Mouse (Mus musculus) heart, embryonic 11.5 days (tissue): ENCODE results near the gene Rassf5. TPM values are rescaled to one million over a fixed set of nuclear protein-coding genes. Genes with fewer than 3 reads are reported as not detected.
A peak's percentile ranks its signal among the peaks of the same experiment; 100 is the strongest.

Experiments used
- ATAC-seq: fragments of 200-750 bp; cut with Nextera tagmentation; replicated peaks from 2 replicates; pipeline ENCODE4 v1.8.0; 2017; ENCODE audit warnings: moderate library complexity; ENCODE audit not compliant: insufficient number of reproducible peaks, low FRiP score, low TSS enrichment
- H3K27ac ChIP-seq: fragments of 300-500 bp; sonication (generic); 2 replicates; pipeline ENCODE4 v1.5.1; 2014; ENCODE audit warnings: mild to moderate bottlenecking, low read depth, low read length
- H3K27me3 ChIP-seq: fragments of 300-500 bp; sonication (generic); 2 replicates; pipeline ENCODE4 v1.6.1; 2014; ENCODE audit warnings: mild to moderate bottlenecking, low read length, mixed read lengths; ENCODE audit not compliant: control insufficient read depth, insufficient read depth
- H3K36me3 ChIP-seq: fragments of 300-500 bp; sonication (generic); 2 replicates; pipeline ENCODE4 v1.6.1; 2014; ENCODE audit warnings: mild to moderate bottlenecking, low read length, moderate library complexity, mixed read lengths; ENCODE audit not compliant: control insufficient read depth, insufficient read depth
- H3K4me1 ChIP-seq: fragments of 300-500 bp; sonication (generic); 2 replicates; pipeline ENCODE4 v1.6.1; 2014; ENCODE audit warnings: low read length; ENCODE audit not compliant: control insufficient read depth, insufficient read depth
- H3K4me2 ChIP-seq: fragments of 300-500 bp; sonication (generic); 2 replicates; pipeline ENCODE4 v1.6.1; 2014; ENCODE audit warnings: mild to moderate bottlenecking, moderate library complexity
- H3K4me3 ChIP-seq: fragments of 300-500 bp; sonication (generic); 2 replicates; pipeline ENCODE4 v1.5.1; 2014; ENCODE audit warnings: low read depth, low read length
- H3K9ac ChIP-seq: fragments of 300-500 bp; sonication (generic); 2 replicates; pipeline ENCODE4 v1.6.1; 2014; ENCODE audit warnings: mild to moderate bottlenecking, low read depth, low read length, moderate library complexity
- H3K9me3 ChIP-seq: fragments of 300-500 bp; sonication (generic); replicated peaks from 2 replicates; pipeline ENCODE4 v1.6.1; 2016; ENCODE audit warnings: low read length; ENCODE audit not compliant: control insufficient read depth
- WGBS: fragments of 180-500 bp; shearing (Covaris S2); extraction: QIAGEN DNeasy Blood & Tissue Kit; methylation state at CpG from one replicate; pipeline ENCODE4 v1.1.7; 2014; ENCODE audit not compliant: insufficient replicate concordance; 5-methylcytosine and 5-hydroxymethylcytosine counted together
- polyA plus RNA-seq: library from polyadenylated mRNA; unstranded; fragments of >200 nt; fragmentation: Nextera tagmentation; extraction: Ambion mirVana; gene quantifications from 2 replicates; pipeline ENCODE4 v1.2.1, GENCODE M21; 2014

Gene Rassf5
- polyA plus RNA-seq, 1 experiment from 2014 or later, result 38.1 TPM

DNA sequence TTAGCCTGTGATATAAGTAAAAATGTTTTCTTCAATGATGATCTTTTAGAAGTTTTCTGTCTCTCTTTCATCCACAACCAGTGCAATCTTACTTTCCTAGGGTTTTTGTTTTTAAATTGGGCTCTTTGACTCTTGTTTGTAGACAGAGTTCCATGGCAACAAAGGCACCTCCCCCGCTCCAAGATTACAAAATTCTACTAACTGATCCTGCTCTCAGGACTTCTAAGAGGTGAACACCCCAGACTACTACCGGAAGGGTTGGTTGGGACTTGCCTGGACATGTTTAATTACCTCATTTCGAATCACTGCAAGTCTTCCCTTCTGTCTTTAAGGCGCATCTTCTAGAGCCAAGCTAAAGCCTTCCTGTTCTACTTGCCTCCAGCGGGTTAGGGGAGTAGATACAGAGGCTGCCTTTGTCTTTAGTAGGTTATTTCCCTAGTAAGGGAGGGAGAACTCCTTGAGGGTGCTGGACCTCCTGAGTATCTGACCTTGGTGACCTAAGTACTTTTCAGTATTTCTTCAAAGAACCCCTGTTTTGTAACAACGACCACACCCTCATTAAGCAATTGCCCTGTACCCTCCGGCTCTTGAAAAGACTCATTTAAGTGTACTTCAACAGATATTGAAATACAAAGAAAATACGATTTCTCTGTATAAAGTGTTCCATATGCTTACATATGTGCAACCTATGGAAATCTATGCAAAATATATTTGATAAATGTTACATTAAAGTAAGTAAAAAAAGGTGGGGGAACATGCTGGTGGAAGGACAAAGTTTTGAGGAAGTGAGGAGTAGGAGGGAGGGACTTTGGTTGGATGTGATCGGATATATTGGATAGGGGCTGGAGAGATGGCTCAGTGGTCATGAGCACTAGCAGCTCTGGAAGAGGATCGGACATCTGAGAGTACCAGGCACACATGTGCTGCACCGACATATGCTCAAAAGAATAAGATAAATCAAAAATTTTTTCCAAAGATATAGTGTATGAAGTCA, 105.7 kb downstream of the Rassf5 start:
- ATAC-seq, result no peak
- no peaks in the 10 kb centered on the region for H3K36me3 ChIP-seq
- H3K27ac ChIP-seq, result 0 out of 2 replicates have a peak overlapping the region, but pooled peaks have one; percentile 86

DNA sequence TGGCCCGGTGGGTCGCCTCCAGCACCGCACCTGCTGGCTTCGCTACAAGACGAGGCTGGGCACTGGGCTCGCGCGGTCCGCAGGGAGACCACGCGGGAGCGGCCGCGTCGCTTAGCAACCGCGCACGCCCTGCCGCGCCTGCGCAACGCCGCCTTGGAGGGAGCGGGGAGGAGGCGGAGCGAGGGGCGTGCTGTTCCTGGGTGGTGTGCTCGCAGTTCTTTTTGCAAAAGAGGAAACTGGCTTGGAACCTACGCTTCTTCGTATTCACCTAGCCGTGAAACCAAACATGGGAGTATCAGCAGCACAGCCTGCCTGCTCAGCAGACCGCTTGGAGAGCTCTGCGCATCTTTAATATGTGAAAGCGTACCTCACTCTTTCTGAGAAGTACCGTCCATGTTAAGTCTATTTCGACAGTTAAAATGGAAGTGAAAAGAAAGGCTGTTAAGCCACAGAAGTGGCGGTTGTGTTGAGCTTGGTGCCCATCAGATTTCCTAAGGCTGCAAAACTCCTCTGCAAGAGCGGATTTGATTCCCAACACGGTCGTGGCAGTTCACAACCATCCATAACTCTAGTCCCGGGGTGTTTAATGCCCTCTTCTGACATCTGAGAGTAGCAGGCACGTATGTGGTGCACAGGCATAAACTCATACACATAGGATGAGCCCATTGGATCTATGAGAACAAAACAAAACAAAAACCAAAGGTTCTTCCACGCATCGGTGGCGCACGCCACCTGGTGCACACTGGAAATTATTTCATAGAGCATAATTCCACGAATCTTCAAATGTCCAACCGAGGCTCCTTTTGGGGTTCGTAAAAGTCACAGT, 106.7 kb downstream of the Rassf5 start, which contains the start of gene Dyrk3:
Dyrk3 (minus strand) TSS at position 150 of the 826 bp plus-strand sequence.
- peak within 1 kb of the TSS; percentile 86 for H3K27ac ChIP-seq
- H3K4me3 ChIP-seq, result peak within 1 kb of the TSS; percentile 89
- H3K36me3 ChIP-seq, result no peaks in the 10 kb centered on the region
- no peaks in the 10 kb centered on the region for H3K27me3 ChIP-seq
- peak within 1 kb of the TSS; percentile 82 for H3K9ac ChIP-seq
- no peaks in the 10 kb centered on the region for H3K9me3 ChIP-seq
- peak within 1 kb of the TSS; percentile 89 for H3K4me2 ChIP-seq
- 6% methylated on average over 49 of the region's 49 CpGs for WGBS
- peak; percentile 96 for ATAC-seq
- H3K4me1 ChIP-seq, result 0 out of 2 replicates have a peak, but pooled peaks cover 3% of the 10 kb centered on the region

More for the DNA sequence above, 105.7 kb downstream of the Rassf5 start:
- H3K9ac ChIP-seq, result no peak overlapping the region
- H3K4me2 ChIP-seq, result peak overlapping the region; percentile 89
- no peaks in the 10 kb centered on the region for H3K9me3 ChIP-seq
- no peaks in the 10 kb centered on the region for H3K27me3 ChIP-seq
- peak overlapping the region; percentile 89; the same call in 1 of the 2 replicates for H3K4me3 ChIP-seq
- H3K4me1 ChIP-seq, result 0 out of 2 replicates have a peak, but pooled peaks cover 3% of the 10 kb centered on the region
- 70% methylated on average over 11 of the region's 11 CpGs for WGBS

DNA sequence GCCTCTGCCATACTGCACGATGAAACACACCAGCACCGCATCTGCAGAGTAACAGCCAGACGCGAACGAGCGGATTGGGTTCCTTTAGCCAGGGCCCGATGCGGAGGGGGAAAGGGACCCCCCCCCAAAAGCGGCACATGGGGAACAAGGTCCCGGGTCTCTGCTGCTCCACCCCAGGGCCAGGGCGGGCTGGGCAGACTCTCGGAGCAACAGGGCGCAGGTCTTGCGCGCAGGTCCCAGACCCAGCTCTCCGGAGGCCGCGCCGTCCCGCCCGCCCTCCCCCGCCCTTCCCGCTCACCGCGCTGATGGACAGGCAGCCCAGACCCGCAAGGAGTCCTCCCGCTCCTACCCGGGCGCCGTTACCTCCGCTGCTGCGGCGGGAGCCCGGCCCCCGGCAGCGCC, 107.3 kb downstream of the Rassf5 start:
- H3K4me1 ChIP-seq, result 0 out of 2 replicates have a peak, but pooled peaks cover 3% of the 10 kb centered on the region
- H3K9ac ChIP-seq, result peak overlapping the region; percentile 82
- peak; percentile 77 for ATAC-seq
- peak overlapping the region; percentile 89 for H3K4me3 ChIP-seq
- WGBS, result under 1% methylated on average over 23 of the region's 36 CpGs
- peak overlapping the region; percentile 89 for H3K4me2 ChIP-seq
- no peaks in the 10 kb centered on the region for H3K27me3 ChIP-seq
- H3K36me3 ChIP-seq, result no peaks in the 10 kb centered on the region
- peak overlapping the region; percentile 86; the same call in 1 of the 2 replicates for H3K27ac ChIP-seq
- H3K9me3 ChIP-seq, result no peaks in the 10 kb centered on the region

DNA sequence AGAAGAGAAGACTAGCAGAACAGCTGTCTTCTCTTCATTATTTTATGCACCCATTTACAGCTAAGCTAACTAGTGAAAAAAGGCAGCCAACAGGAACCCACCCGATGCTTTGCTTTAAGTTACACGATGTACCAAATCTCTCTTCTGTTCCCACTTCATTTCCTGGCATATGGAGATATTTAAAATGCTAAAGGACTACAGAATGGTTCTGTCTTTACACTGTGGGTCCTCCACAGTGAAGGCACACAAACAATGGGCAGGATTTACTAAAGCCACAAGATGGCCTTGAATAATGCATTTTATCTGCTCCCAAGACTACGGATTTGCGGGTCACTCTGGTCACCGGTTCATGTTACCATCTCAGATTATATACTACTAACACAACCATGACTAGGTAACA, 107.9 kb downstream of the Rassf5 start:
- Histone ChIP-seq H3K4me1 (0 out of 2 replicates have a peak, but pooled peaks cover 3% of the 10 kb centered on the region), H3K4me2 (peak overlapping the region; percentile 50), H3K36me3 (no peaks in the 10 kb centered on the region), H3K9me3 (no peaks in the 10 kb centered on the region), H3K27ac (no peak overlapping the region), H3K9ac (peak overlapping the region; percentile 17; the same call in 1 of the 2 replicates), H3K4me3 (peak overlapping the region; percentile 89), H3K27me3 (no peaks in the 10 kb centered on the region)
- 36% methylated on average over 5 of the region's 5 CpGs for WGBS
- ATAC-seq, result no peak

DNA sequence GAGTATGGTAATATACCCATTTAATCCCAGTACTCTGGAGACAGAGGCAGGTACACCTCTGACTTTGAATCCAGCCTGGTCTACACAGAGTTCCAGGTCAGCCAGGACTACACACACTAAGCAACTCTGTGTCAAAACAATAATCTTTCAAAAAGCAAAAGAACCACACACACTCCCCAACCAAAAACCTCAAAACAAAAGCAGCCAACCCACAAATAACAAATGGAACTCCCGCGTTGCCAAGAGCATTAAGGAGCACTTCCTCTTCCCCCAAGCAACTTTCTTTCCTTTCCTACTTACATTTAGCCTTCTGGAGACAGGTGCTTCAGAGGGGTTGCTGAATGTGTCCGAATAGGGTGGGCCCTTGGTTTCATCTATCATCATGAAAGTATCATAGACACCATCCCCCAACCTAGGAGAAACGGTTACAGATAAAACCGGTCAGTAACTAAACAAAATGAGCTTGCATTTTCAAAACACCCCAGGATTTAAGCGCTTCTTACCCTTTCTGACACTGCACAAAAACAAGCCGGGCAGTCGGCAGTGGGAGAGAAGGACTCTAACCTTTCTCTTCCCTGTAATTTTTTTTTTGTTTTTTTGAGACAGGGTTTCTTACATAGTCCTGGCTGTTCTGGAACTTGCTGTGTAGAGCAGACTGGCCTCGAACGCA, 109.0 kb downstream of the Rassf5 start:
- peak overlapping the region; percentile 50 for H3K4me2 ChIP-seq
- ATAC-seq, result no peak
- 78% methylated on average over 10 of the region's 10 CpGs for WGBS

DNA sequence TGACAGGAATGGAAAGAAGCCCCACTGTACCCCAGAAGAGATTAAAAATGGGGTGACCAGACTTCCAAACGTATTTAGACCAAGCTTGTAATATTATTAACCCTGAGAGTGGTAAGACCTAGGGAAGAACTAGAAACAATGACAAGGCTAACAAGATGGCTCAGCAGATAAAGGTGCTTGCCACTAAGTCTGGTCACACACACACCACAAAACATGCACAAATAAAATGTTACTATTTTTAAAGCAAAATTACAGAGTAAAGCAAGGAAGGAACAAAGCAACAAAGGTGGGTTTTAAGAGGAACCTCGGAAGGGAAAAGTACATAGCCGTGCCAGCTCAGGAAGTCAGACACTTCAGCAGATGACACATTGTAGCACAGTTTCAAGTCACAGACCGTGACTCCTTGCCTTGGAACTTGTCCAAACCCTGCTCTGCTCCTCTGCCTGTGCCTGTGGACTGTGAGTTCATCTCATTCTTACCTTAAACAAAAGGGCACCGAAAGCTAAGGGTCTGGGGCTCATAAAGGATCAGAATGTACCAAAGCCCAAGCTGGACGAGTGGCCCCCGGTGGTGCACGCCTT, 110.0 kb downstream of the Rassf5 start:
- no peaks in the 10 kb centered on the region for H3K36me3 ChIP-seq
- H3K4me1 ChIP-seq, result 0 out of 2 replicates have a peak, but pooled peaks cover 3% of the 10 kb centered on the region
- H3K4me2 ChIP-seq, result peak overlapping the region; percentile 21; the same call in 1 of the 2 replicates
- H3K27ac ChIP-seq, result no peak overlapping the region
- H3K9me3 ChIP-seq, result no peaks in the 10 kb centered on the region
- ATAC-seq, result no peak
- no peak overlapping the region for H3K9ac ChIP-seq
- H3K27me3 ChIP-seq, result no peaks in the 10 kb centered on the region
- 0 out of 2 replicates have a peak overlapping the region, but pooled peaks have one; percentile 2 for H3K4me3 ChIP-seq
- WGBS, result 64% methylated on average over 8 of the region's 8 CpGs

More for the DNA sequence above, 109.0 kb downstream of the Rassf5 start:
- Histone ChIP-seq H3K4me3 (peak overlapping the region; percentile 89; the same call in 1 of the 2 replicates), H3K36me3 (no peaks in the 10 kb centered on the region), H3K9me3 (no peaks in the 10 kb centered on the region), H3K27me3 (no peaks in the 10 kb centered on the region), H3K9ac (no peak overlapping the region), H3K4me1 (0 out of 2 replicates have a peak, but pooled peaks cover 3% of the 10 kb centered on the region), H3K27ac (no peak overlapping the region)

DNA sequence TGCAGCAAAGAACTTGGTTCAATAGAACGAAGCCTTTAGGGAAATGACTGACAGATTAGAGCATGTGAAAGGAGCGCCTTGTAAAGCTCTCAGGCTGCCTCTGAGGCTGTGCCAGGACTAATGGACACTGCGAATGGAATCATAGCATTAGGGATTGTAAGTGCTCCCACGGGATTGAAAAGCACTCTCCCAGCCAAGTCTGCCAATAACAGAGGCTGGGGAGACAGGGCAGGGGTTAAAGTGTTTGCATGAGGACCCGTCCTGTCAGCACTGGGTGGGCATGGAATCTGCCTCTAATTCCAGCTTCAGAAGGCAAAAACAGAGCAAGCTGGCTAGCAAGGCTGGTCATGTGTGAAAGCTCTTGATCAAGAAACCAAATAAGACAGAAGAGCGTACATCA, 110.8 kb downstream of the Rassf5 start:
- no peak overlapping the region for H3K27ac ChIP-seq
- 76% methylated on average over 6 of the region's 6 CpGs for WGBS
- no peak overlapping the region for H3K4me2 ChIP-seq
- H3K9me3 ChIP-seq, result no peaks in the 10 kb centered on the region
- ATAC-seq, result no peak
- no peak overlapping the region for H3K4me3 ChIP-seq
- H3K9ac ChIP-seq, result no peak overlapping the region
- no peaks in the 10 kb centered on the region for H3K27me3 ChIP-seq
- H3K4me1 ChIP-seq, result 0 out of 2 replicates have a peak, but pooled peaks cover 2% of the 10 kb centered on the region
- H3K36me3 ChIP-seq, result peaks cover under 1% of the 10 kb centered on the region
